Mouse (Mus musculus): ENCODE results near the gene Amotl1. TPM values are rescaled to one million over a fixed set of nuclear protein-coding genes. Genes with fewer than 3 reads are reported as not detected.

The Amotl1 gene
- polyA plus RNA-seq, 1 experiment = 19.4 TPM

GRCm38 (mm10) chr9:14558332-14558731 is 86.5 kb downstream of the Amotl1 start:
- Histone ChIP-seq H3K36me3 (ENCODE audit: control insufficient read depth, insufficient read depth, low read length) (no peaks in the 10 kb centered on the region), H3K27me3 (replicated peaks; ENCODE audit: control insufficient read depth, insufficient read depth, low read length) (no peaks in the 10 kb centered on the region)
- no peak for DNase-seq

GRCm38 (mm10) chr9:14548366-14548761 is 96.5 kb downstream of the Amotl1 start:
- no peaks in the 10 kb centered on the region for H3K36me3 ChIP-seq (ENCODE audit: control insufficient read depth, insufficient read depth, low read length)
- 68% methylated on average over 11 of the region's 11 CpGs for WGBS
- H3K4me1 ChIP-seq (ENCODE audit: control insufficient read depth, insufficient read depth, low read length) = no peaks in the 10 kb centered on the region
- H3K27ac ChIP-seq (ENCODE audit: insufficient read depth, low read depth, low read length) = no peak overlapping the region
- TF ChIP-seq POLR2A (IDR thresholded peaks at IDR 0.05; ENCODE audit: low read depth, low read length) (no peak), CTCF (conservative IDR thresholded peaks at IDR 0.05; ENCODE audit: insufficient read depth, insufficient read length, low read depth, low read length) (no peak)
- no peak overlapping the region for H3K4me3 ChIP-seq (ENCODE audit: insufficient read depth, low read depth, low read length)
- DNase-seq = no peak
- H3K27me3 ChIP-seq (replicated peaks; ENCODE audit: control insufficient read depth, insufficient read depth, low read length) = no peaks in the 10 kb centered on the region

More at GRCm38 (mm10) chr9:14558332-14558731, 86.5 kb downstream of the Amotl1 start:
- WGBS = 93% methylated on average over 10 of the region's 10 CpGs
- no peak overlapping the region for H3K27ac ChIP-seq (ENCODE audit: insufficient read depth, low read depth, low read length)
- TF ChIP-seq CTCF (conservative IDR thresholded peaks at IDR 0.05; ENCODE audit: insufficient read depth, insufficient read length, low read depth, low read length) (no peak), POLR2A (IDR thresholded peaks at IDR 0.05; ENCODE audit: low read depth, low read length) (no peak)
- no peak overlapping the region for H3K4me3 ChIP-seq (ENCODE audit: insufficient read depth, low read depth, low read length)
- H3K4me1 ChIP-seq (ENCODE audit: control insufficient read depth, insufficient read depth, low read length) = no peaks in the 10 kb centered on the region

GRCm38 (mm10) chr9:14547584-14548365 is 97.1 kb downstream of the Amotl1 start:
- H3K4me1 ChIP-seq (ENCODE audit: control insufficient read depth, insufficient read depth, low read length) = no peaks in the 10 kb centered on the region
- no peak for DNase-seq
- H3K36me3 ChIP-seq (ENCODE audit: control insufficient read depth, insufficient read depth, low read length) = no peaks in the 10 kb centered on the region
- H3K27me3 ChIP-seq (replicated peaks; ENCODE audit: control insufficient read depth, insufficient read depth, low read length) = no peaks in the 10 kb centered on the region
- H3K27ac ChIP-seq (ENCODE audit: insufficient read depth, low read depth, low read length) = no peak overlapping the region
- H3K4me3 ChIP-seq (ENCODE audit: insufficient read depth, low read depth, low read length) = no peak overlapping the region
- TF ChIP-seq POLR2A (IDR thresholded peaks at IDR 0.05; ENCODE audit: low read depth, low read length) (no peak), CTCF (conservative IDR thresholded peaks at IDR 0.05; ENCODE audit: insufficient read depth, insufficient read length, low read depth, low read length) (no peak)
- WGBS = 58% methylated on average over 12 of the region's 12 CpGs

GRCm38 (mm10) chr9:14544034-14544757 is 100.7 kb downstream of the Amotl1 start:
- Histone ChIP-seq H3K27me3 (replicated peaks; ENCODE audit: control insufficient read depth, insufficient read depth, low read length) (no peaks in the 10 kb centered on the region), H3K4me1 (ENCODE audit: control insufficient read depth, insufficient read depth, low read length) (no peaks in the 10 kb centered on the region), H3K27ac (ENCODE audit: insufficient read depth, low read depth, low read length) (no peak overlapping the region), H3K36me3 (ENCODE audit: control insufficient read depth, insufficient read depth, low read length) (no peaks in the 10 kb centered on the region), H3K4me3 (ENCODE audit: insufficient read depth, low read depth, low read length) (no peak overlapping the region)
- 67% methylated on average over 9 of the region's 9 CpGs for WGBS
- TF ChIP-seq CTCF (conservative IDR thresholded peaks at IDR 0.05; ENCODE audit: insufficient read depth, insufficient read length, low read depth, low read length) (no peak), POLR2A (IDR thresholded peaks at IDR 0.05; ENCODE audit: low read depth, low read length) (no peak)
- no peak for DNase-seq

- no peaks in the 10 kb centered on the region for H3K27me3 ChIP-seq (replicated peaks; ENCODE audit: control insufficient read depth, insufficient read depth, low read length)
- 86% methylated on average over 9 of the region's 9 CpGs for WGBS
- no peak overlapping the region for H3K4me3 ChIP-seq (ENCODE audit: insufficient read depth, low read depth, low read length)
- no peak for DNase-seq
- TF ChIP-seq CTCF (conservative IDR thresholded peaks at IDR 0.05; ENCODE audit: insufficient read depth, insufficient read length, low read depth, low read length) (no peak), POLR2A (IDR thresholded peaks at IDR 0.05; ENCODE audit: low read depth, low read length) (no peak)
- no peaks in the 10 kb centered on the region for H3K36me3 ChIP-seq (ENCODE audit: control insufficient read depth, insufficient read depth, low read length)
- H3K4me1 ChIP-seq (ENCODE audit: control insufficient read depth, insufficient read depth, low read length) = no peaks in the 10 kb centered on the region
- H3K27ac ChIP-seq (ENCODE audit: insufficient read depth, low read depth, low read length) = no peak overlapping the region
These were observed 109.9 kb downstream of the Amotl1 start for GRCm38 (mm10) chr9:14534833-14535456.

GRCm38 (mm10) chr9:14533659-14534058 is 111.2 kb downstream of the Amotl1 start:
- no peaks in the 10 kb centered on the region for H3K27me3 ChIP-seq (replicated peaks; ENCODE audit: control insufficient read depth, insufficient read depth, low read length)
- no peak for DNase-seq
- H3K4me3 ChIP-seq (ENCODE audit: insufficient read depth, low read depth, low read length) = no peak overlapping the region
- TF ChIP-seq POLR2A (IDR thresholded peaks at IDR 0.05; ENCODE audit: low read depth, low read length) (no peak), CTCF (conservative IDR thresholded peaks at IDR 0.05; ENCODE audit: insufficient read depth, insufficient read length, low read depth, low read length) (no peak)
- WGBS = 85% methylated on average over 2 of the region's 2 CpGs
- H3K27ac ChIP-seq (ENCODE audit: insufficient read depth, low read depth, low read length) = no peak overlapping the region
- H3K4me1 ChIP-seq (ENCODE audit: control insufficient read depth, insufficient read depth, low read length) = no peaks in the 10 kb centered on the region
- H3K36me3 ChIP-seq (ENCODE audit: control insufficient read depth, insufficient read depth, low read length) = no peaks in the 10 kb centered on the region

GRCm38 (mm10) chr9:14532283-14532682 is 112.6 kb downstream of the Amotl1 start:
- no peak overlapping the region for H3K4me3 ChIP-seq (ENCODE audit: insufficient read depth, low read depth, low read length)
- no peaks in the 10 kb centered on the region for H3K36me3 ChIP-seq (ENCODE audit: control insufficient read depth, insufficient read depth, low read length)
- H3K27ac ChIP-seq (ENCODE audit: insufficient read depth, low read depth, low read length) = no peak overlapping the region
- 71% methylated on average over 3 of the region's 3 CpGs for WGBS
- DNase-seq = no peak
- H3K27me3 ChIP-seq (replicated peaks; ENCODE audit: control insufficient read depth, insufficient read depth, low read length) = no peaks in the 10 kb centered on the region
- no peaks in the 10 kb centered on the region for H3K4me1 ChIP-seq (ENCODE audit: control insufficient read depth, insufficient read depth, low read length)
- no peak for TF ChIP-seq CTCF (conservative IDR thresholded peaks at IDR 0.05; ENCODE audit: insufficient read depth, insufficient read length, low read depth, low read length)
- no peak for TF ChIP-seq POLR2A (IDR thresholded peaks at IDR 0.05; ENCODE audit: low read depth, low read length)

All from kidney, adult 2 months (tissue).